Mouse (Mus musculus): ENCODE results near the gene Itpr1.

Itpr1 gene

GRCm38 (mm10) chr6:108244571-108244970, 31.7 kb downstream of the Itpr1 start:
- DNase-seq (ENCODE audit: low spot score), result no peak

DNA sequence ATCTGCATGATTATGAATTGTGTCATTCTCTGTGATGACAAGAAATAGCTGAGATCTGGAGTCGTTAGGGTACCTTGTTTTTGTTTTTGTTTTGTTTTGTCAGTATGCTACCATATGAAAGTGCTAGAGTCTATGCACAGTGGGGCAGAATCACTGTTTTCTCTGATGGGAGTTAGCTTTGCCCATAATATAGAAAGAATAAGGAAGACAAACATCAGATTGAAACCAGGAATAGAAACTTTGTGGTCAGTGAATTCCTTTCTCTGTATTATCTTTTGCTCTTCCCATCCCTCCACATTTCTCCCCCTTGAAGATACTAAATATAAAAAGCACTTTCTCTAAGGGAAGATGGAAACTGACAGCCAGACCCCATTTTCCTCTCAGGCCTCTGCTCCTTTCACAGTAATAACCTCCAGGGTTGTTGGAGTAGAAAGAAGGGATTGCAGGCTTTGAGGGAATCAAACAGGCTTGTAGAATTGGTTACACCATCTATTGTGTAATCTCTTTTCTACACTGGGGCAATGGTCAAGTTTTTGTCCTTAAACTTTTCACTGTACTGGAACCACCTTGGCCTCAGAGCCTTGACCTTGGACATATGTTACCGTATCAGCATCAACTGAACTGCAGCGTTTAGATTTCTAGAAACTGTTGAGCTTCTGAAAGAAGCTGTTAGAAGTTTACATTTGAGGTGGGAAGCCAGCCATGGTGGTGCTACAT, 33.6 kb downstream of the Itpr1 start:
- DNase-seq (ENCODE audit: low spot score), result no peak

DNA sequence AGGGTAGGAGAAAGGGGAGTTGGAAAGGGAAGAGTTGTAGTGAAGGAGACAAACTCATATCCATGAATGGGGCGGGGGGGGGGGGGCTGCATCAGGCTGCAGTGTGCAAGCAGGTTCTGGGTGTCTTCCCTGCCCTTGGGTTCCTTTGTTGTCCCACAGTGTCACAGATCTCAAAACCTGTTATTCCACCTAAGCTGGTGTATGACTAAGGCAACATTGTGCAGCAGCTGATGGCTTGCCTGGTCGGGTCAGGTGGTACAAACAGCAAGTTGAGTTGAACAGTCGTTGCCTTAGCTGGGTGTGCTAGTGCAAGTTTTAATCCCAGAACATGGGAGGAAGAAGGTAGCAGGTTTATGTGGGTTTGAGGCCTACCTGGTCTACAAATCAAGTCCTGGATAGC, 34.3 kb downstream of the Itpr1 start:
- no peak for DNase-seq (ENCODE audit: low spot score)

- no peak for DNase-seq (ENCODE audit: low spot score)
Measured at GRCm38 (mm10) chr6:108248519-108248918, 35.6 kb downstream of the Itpr1 start.

GRCm38 (mm10) chr6:108249031-108249917, 36.4 kb downstream of the Itpr1 start:
- DNase-seq (ENCODE audit: low spot score), result no peak

DNA sequence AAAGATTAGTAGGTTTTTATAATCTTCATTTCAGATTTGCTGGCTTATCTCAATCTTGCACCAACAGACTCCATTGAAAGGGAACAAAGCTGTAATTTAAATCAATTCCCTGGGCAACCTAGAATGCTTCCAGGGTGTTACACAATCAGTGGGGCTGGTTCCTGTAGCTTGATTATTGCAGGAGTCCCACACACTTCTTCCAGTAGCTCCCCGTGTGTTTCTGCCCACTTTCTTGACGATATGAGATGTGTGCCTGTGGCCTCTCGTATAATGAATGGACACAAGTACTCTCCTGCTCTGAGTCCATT, 37.0 kb downstream of the Itpr1 start:
- DNase-seq (ENCODE audit: low spot score), result no peak

DNA sequence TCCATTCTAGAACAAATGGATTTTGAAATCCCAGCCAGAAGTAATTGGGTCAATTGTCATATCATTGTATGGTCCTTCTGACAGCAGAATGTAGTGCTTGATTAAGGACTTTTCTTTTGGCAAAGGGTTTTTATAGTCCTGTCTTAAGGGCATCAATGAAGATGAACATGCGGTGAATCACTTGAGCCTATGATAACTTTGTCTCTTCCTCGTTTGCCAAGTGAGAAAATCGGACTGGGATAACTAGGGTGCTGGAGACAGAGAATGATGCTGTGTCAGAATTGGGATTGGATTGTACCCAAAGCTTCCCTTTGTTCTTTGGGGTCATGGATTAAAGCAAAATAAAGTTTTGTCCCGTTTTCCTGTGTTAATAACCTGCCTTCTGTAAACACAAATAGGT, 37.5 kb downstream of the Itpr1 start:
- no peak for DNase-seq (ENCODE audit: low spot score)

DNA sequence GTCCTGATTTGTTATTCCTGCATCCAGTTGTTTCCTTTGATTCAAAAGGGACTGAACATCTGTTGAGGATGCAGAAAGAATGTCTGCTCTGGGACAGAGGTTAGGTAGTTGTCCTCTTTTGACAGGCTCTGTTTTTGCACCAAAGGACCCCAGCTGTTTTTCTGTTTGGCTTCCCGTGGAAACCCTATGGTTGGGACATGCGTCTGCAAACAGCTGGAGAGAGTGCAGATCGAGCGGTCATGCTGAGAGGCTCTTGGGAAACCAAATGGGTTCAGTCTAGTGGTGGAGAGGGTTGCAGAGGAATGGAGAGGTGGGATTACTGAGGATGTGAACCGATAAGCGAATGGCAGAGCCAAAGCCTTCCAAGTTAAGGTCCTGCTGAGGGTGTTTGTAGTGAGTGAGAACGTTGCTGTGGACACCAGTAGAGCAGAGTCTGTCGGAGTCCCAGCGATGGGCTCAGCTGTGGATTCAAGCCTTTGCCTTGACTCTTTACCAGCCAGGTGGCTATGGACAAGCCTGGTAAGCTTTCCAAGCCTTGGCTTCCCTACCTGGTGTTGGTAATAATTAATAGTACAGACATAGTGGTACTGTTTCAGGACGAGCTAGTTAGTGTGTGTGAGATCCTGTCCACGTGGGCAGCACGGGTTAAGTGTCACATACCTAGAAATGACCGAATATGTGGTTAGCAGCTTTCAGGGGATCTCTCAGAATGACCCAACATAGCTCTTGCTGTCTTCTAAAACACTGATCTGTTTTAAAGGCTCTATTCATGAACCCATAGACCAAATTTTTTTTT, 39.9 kb downstream of the Itpr1 start:
- DNase-seq (ENCODE audit: low spot score), result no peak

- no peak for DNase-seq (ENCODE audit: low spot score)
Measured at GRCm38 (mm10) chr6:108254132-108255064, 41.5 kb downstream of the Itpr1 start.

DNA sequence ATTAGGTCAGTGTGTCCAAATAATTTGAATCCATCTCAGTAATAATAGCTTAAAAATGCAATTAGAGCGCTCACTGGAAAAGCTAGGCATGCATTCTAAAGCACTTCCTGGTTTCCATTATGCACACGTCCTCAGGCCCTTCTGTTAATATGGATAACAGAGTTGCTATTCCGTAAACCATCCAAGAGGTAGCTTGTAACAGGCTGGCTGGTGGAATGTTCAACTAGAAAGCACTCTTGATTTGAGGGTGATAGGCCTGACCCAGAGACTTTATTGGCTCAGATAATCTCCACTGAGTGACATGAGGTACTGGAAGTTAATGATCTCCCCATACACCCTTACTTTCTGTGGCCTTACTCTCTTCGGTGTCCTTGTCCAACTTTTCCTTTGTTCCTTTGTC, 43.0 kb downstream of the Itpr1 start:
- DNase-seq (ENCODE audit: low spot score), result no peak

- DNase-seq (ENCODE audit: low spot score), result no peak
Measured at GRCm38 (mm10) chr6:108257225-108257624, 44.3 kb downstream of the Itpr1 start.

GRCm38 (mm10) chr6:108258631-108259030, 45.7 kb downstream of the Itpr1 start:
- no peak for DNase-seq (ENCODE audit: low spot score)

GRCm38 (mm10) chr6:108259671-108260070, 46.8 kb downstream of the Itpr1 start:
- no peak for DNase-seq (ENCODE audit: low spot score)

DNA sequence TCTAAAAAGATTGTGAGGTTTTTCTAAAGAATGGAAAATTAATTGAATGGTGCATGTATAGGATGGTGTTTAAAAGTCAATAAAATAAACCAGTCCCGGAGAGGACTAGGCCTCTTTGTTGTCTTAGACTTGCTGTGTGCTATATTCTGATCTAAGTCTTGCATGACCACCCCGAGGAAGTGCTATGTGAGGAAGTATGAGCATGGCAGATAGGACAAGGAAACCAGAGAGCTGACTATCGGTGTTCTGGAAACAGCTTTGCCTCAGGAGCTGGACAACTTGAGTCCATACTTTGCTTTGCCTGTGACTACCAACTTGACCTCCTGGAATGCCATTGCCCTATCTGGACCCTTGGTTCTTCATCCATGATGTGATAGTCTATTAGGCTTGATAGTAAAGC, 48.6 kb downstream of the Itpr1 start:
- no peak for DNase-seq (ENCODE audit: low spot score)

DNA sequence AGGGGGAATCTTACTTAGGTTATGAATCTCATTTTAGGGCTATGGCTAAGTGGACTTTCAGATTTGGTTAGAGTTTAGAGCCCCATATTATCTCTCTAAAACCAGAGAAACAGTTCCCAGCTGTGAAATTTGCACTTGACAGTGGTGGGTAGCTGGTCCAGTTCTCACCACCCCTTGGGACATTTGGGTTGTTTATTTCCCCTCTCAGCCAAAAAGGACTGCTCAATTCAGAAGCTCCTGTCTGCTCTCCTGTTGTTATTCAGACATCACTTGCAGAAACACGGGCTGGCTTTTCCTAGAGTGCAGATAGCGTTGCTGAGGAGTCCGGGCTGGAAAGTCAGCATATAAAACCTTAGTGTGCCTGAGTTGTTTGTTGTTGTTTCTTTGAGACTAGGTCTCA, 51.3 kb downstream of the Itpr1 start:
- no peak for DNase-seq (ENCODE audit: low spot score)

DNA sequence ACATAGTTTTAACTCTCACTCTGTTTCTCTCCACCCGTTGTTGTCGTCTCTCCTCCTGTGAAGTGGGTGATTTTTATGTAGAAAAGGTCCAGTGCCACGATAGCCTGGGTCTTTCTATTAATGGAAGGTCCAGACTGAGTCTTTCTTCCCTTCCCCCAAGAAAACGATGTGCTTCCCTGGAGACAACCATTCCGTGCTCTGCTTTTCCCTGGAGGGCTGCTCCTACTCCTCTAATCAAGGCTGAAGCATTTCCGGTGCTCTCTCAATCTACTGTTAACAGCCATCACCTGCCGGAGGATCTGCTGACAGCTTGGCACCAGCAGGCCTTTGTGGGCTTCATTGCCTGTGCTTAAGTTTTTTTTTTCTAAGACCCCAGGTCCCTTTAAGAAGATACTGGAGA, 60.6 kb downstream of the Itpr1 start:
- no peak for DNase-seq (ENCODE audit: low spot score)

DNA sequence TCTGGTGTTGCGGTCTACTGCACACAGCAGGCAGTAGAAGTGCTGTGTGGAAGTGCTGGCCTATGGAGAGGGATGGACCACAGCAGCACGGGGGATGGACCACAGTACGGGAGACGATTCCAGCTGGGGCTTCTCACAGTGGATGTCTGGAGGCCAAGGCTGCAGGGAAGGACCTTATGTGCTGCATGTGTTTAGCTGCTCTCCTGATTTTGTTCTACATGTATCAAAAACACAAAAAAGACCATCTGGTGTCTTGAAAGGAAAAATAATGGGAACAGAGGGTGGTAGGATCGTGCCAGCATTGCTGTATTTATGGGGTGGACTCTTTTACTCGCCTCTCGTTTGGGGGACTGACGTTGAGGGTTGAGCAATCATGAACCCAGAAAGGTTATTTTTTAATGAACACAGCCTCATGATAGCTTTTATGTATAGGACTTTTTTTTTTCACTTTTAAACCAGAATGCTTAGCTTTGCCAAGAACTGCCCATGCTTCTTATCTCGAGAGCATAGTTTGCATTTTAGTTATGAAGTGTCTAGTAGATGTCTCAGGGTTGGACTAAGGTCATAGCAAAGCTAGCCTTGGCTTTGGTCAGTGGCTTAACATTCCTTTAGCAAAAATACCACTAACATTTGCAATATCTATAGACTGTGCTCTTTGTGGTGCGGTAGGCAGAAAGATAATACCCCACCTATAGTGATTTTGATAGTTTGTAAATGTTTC, 61.6 kb downstream of the Itpr1 start:
- no peak for DNase-seq (ENCODE audit: low spot score)

GRCm38 (mm10) chr6:108276880-108277507, 64.1 kb downstream of the Itpr1 start:
- DNase-seq (ENCODE audit: low spot score), result no peak

- no peak for DNase-seq (ENCODE audit: low spot score)
Measured at GRCm38 (mm10) chr6:108277622-108278396, 64.9 kb downstream of the Itpr1 start.
